Mouse (Mus musculus) activated CD4-positive, CD25-positive, alpha-beta regulatory T cell, adult 4 months (primary cell): ENCODE measurements around the gene 4930426L09Rik. TPM values are rescaled to one million over a fixed set of nuclear protein-coding genes. Genes with fewer than 3 reads are reported as not detected.

Experiments used
- ATAC-seq: one replicate; pipeline ENCODE4 v1.8.0; 2017
- polyA plus RNA-seq, 2 experiments: library from polyadenylated mRNA; unstranded; fragments of 100-300 nt; shearing (Covaris generic); gene quantifications; one replicate each; pipeline ENCODE4 v1.2.1; 2017

The 4930426L09Rik gene
- 1 to 10 TPM in 1 of 2 experiments, not detected in 1; 1.6 TPM for polyA plus RNA-seq

DNA sequence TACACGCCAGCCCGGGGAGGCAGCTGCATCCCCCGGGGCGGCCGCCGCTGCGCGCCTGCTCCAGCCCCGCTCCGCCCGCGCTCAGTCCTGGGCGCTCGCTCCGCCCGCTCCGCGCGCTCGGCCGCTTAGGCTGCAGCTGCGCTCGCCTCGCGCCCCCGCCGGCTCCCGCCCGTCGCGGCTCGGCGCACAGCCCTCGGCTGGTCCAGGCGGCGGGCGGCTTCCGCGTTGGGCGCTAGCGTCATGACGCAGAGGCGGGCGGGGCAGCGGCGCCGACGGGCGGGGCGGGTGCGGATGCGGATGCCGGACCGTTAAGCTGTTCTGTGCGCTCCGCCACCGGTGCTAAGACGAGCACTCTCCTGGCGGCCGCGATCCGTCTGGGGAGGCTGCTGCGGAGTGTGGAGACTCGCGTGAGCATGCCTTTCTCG is at the start of gene 4930426L09Rik, which contains the start of gene Pip4k2a:
TSS of gene 4930426L09Rik (plus strand) at position 290 of the 425 bp plus-strand sequence.
TSS of gene Pip4k2a (minus strand) at position 73 of the 425 bp plus-strand sequence.
- peak; percentile 86 for ATAC-seq

DNA sequence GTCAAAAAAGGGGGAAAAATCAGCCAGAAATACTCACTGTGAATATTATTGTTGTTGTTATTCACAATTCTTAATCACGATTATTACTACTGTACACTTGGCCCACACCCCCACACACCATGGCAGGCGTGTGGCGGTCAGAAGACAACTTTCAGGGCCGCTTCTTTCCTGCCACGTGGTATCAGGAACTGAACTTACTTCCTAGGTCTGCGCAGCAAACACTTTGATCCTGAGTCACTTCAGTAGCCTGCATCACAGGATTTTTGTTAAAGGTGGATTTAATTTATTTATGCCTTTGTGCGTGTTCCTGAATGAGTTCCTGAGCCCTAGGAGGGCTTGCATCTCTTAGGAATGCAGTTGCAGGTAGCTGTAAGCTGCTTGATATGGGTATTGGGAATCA is 49.4 kb upstream of the 4930426L09Rik start:
- no peak for ATAC-seq

DNA sequence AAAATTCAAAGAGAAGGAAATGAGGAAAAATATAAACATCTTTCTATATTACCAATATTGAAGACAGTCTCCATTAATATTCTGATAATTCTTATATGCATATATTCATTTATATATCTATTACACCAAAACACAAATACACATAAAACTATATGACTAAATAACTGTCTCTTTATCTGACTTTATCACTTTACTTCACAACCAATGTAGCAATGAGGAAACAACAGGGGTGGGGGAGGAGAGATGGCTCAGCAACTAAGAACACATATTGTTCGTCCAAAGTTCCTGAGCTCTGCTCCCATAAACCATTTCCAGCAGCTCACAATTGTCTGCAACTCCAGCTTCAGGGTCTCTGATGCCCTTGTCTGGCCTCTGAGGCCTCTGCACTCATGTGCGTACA is 47.4 kb upstream of the 4930426L09Rik start:
- ATAC-seq: no peak

DNA sequence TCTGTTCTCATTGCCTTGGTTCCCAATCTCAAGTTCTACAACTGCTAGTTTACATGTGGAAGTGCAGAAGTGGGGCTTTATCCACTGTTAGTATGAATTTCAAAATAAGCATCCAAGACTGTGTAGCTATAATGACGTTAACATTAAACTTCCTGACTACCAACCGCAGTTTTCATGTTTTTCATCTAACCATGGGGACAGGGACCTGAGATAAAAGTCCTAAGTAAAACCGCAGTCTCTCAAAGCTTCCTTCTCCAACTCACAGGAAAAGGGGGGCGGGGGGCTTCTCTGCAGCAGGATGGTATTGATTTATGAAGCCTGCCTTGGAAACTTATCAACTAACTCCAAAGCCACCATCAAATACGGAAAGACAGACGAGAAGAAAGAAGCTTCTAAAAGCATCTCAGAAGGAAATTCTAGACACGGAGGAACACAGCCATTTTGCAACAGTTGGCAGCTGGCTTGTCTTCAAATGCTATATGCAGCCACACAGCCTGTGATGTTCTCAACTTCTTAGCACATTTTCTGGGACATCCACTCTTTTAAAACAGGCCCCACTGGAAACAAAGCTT is 46.0 kb upstream of the 4930426L09Rik start:
- ATAC-seq: peak; percentile 80

DNA sequence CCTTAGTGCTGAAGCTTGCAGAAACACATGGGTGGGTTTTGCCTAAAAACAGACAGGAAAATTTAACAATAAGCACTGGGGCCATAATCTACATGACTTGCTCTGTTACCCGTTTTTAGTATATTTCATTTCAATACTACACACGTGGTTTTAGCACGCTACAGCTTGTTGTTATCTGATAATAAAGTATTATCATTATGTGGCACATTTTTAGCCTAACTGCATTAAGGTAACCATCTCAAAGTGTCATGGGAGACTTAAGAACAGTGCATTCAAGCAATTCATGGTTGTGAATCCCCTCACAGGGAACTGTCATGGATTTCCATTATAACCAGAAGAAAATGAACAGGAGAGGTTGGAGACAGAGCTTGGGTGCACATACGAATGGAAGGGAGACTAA is 43.7 kb upstream of the 4930426L09Rik start:
- no peak for ATAC-seq

DNA sequence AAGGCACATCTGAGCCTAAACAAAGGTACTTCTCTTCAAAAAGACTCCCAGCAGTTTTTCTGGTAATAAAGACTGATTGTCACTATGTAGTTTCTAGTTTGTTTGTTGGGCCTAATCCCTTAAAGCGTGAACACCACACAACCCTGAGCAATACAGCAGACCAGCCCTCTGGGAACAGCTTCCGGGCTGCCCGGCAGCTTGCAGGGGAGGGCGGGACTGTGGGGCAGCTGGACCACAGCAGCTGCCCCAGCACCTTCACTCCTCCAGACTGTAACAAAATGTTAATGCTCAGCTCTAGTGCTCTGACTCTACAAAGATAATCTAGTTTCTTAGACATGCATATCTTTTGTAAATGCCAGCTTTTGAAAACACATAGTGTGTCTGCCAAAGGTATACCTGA is 43.1 kb upstream of the 4930426L09Rik start:
- ATAC-seq: no peak

DNA sequence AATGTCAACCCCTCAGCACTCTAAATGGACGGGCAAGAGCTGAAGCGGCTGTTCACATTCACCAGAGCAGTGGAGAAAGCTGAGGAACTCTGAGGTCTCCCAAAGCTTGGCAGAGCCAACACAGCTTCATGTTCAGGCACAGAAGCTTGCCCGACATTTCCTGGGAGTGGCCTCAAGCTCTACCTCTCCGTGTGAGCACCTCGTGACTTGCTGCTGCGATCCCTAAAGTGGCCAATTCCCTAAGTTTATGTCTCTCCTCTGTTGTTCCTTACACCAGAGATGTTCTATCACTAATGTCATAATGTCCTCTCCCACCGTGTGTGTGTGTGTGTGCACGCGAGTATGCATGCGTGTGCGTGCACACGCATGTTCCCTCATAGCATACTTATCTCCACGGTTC is 42.5 kb upstream of the 4930426L09Rik start:
- no peak for ATAC-seq

DNA sequence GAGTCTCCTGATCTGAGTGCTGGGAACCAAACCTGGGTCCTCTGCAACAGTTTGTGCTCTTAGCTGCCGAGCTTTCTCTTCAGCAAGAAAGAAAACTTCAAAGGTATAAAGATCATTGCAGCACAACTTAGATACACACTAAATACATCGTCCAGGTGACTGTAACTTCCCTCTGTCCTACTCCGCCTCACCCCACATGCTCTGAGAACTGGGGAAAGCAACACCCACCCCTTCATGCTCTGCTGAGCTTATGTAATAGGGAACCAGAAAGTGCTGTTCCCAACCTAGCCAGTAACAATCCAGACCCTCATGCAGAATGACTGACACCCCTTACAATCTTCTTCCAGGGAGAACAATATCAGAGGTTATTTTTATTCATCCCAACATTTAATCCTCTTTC is 41.7 kb upstream of the 4930426L09Rik start:
- no peak for ATAC-seq

DNA sequence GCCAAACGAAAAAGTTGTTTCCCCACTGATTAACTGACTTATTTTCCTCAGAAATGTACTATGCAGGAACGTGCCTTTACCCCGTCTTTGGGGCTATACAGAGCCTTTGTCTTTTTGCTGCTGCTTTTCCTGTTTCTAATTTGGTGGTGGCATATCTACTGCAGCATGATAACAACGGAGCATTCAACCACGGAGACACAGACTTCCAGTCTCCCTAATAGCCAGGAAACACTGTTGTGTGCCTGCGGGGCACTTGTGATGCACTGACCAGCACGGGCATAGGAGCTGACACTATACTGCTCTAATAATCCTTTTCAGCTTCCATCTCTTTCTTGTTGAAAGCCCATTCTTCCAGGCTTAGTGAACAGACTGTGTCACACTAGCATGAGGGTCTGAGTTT is 41.2 kb upstream of the 4930426L09Rik start:
- ATAC-seq: no peak

DNA sequence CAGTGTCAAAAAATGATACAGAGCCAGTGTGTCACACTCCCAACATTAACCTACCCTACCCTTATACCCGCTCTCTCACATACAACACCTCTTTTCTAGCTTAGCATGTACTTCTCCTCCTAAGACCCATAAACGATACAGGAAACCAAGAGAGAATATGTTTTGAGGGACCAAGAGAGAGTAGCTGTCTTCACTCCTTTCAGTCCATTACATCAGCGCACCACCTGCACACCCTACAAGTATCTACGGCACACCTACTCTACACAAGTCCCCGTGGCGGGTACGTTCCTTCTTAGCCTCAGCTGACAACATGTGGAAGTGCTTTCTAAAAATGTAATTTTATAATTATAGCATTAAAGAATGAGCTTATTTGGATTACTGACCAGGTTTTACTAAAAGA is 40.7 kb upstream of the 4930426L09Rik start:
- ATAC-seq: peak; percentile 6

DNA sequence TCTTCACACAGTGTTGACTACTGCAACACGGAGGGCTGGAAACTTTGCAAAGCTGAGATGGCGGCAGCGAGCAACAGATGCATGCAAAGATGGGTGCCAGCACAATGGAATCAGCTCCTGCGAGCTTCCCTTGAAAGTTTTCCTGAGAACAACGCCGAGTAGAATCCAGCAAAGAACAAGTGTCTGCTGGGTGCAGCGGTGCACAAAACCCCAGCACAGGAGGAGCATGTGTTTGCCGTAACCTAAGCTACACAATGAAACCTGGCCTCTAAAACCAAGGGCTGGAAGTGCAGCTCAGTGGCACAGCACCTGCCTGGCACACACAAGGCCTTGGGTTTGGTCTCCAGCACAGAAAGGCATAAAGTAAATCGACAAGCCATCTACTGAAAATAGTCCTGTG is 40.1 kb upstream of the 4930426L09Rik start:
- ATAC-seq: no peak

DNA sequence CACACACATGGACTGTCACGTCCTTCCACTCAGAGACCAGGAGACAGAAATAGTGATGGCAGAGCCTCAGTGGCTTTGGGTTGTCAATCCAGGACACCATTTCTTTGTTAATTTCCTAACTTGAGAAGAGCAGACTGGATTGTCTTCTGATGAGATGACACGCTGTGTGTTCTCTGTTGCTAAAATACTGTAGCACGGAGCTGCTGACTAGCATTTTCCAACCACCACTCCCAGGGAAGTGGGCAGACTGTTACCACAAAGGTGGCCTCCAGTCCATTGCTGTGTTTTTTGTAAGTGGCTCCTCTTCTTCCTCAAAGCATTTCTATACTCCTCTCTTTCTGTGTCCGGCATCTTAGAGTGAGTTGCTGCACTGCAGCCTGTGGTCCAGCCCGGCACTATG is 39.6 kb upstream of the 4930426L09Rik start:
- peak; percentile 66 for ATAC-seq

DNA sequence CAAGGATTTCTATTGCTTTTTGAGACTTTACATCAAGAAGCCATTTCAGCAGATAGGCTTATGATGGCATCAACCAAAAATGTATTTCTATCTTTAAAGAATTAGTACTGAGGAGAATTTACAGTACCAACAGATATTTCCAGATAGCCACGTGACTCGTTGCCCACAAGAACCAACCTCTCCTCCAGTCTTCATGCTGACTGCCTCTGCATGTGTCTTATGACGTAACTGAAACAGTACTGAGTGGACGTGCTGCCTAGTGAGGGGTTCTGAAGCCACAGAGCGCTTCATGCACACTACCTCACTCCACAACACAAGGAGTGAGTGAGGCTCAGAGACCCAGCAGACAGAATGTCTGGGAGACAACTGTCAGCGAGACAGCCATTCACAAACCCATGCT is 39.1 kb upstream of the 4930426L09Rik start:
- peak; percentile 80 for ATAC-seq

DNA sequence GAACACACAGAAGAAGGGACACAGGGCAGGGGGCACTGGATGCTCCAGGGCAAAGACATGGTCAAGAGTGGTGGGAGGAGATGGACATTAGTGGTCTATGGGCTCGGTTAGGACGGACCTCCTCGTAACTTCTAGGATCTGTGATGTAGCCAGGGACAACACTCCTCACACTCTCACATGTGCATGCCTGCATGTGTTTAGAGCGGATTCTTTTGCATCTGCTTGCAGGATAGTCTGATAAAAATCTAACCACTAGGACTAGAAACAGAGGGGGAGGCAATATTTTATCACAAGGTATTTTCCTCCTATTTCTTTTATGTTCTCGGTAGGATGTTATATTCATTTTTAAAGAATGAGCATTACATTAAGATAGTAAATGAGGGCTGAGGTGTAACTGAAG is 38.6 kb upstream of the 4930426L09Rik start:
- no peak for ATAC-seq

DNA sequence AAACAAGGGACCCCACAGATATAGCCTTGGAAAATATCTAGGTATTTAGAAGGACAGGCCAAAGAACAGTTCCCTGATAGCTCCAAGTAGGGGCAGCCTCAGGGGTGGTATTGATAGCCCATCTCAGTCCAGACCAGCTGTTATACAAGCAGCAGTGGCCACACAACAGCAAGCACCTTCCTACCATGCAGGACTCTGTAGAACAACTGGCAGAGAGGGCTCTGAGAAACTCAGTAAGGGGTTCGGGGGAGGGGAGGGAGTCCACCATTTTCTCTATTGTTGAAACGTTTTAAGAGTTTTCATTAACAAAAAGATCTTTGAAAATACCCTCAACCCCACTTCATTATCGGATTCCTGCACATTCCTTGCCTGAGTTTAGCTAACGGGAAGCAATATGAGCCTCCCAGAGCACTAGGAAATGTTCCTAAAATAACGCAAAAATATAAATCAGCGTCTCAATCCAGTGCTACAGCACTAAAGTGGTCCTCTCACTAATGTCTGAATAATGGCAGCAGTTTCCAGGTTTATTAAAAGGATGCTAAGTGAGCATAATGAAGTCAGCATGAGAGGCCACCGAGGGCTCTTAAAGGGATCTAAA is 37.7 kb upstream of the 4930426L09Rik start:
- no peak for ATAC-seq

DNA sequence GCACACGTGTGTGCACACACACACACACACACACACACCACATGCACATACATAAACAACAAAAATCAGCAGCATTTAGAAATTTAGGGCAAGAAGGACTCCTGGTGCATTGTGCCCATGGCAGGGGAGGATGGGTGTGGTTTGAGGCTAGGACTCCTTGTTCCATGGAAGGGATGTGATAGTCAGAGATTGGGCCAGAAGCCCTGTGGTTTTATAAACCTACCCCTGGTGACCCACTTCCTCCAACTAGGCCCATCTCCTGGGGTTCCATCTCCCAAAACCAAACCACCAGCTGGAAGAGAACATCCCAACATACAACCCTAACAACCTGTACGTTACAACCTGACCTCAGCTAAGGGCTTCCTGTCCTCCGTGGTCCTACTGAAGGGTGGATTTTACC is 35.6 kb upstream of the 4930426L09Rik start:
- no peak for ATAC-seq

DNA sequence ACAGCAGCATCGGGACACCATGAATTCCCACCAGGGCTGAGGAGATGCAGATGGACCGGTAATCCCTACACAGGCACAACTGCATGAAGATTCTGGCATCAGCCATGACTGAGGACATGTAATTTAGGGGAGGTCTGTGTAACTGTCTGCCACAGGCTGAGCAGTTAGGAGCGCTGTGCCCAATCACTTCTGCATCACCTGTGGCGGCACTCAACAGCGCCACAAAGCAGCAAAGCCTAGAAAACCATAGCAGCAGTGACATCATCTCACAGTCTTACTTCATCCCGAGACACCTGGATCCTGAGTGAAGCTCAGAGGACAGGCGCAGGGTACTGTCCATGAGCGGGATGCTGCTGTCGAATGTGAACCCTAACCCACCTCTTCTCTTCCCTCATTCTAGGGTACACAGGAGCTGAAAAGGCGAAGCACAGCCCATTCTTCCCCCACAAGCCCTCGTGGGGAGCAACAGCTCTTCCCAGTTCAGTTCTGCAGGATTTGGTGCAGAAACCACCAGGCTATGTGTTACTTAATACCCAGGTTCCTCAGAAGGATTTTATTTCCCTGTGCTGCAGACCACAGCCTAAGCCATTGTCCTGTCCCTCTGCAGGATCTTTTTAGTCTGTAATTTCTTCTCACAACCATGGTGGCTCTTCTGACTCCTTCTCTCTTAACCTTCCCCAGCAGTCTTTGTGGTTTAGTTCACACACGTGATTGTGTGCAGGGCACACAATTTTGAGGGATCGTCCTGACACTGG is 34.7 kb upstream of the 4930426L09Rik start:
- ATAC-seq: no peak

DNA sequence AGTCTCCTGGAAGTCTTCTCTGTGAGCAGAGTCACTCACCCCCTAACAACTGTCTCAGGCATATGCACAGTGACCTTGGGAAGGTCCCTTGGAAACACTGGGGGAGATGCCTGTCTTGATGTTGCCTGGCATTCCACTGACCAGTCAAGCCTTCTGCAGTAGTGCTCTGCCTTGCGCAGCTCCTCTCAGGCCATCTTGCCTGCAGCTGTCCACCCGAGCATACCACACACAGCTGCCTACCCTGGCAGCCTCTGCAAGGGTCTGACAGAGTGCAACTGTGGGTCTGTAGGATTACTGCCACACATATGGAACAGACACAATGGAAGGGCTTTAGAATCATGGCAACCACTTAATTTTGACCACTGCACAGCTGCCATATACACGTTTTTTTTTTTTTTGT is 33.0 kb upstream of the 4930426L09Rik start:
- no peak for ATAC-seq

DNA sequence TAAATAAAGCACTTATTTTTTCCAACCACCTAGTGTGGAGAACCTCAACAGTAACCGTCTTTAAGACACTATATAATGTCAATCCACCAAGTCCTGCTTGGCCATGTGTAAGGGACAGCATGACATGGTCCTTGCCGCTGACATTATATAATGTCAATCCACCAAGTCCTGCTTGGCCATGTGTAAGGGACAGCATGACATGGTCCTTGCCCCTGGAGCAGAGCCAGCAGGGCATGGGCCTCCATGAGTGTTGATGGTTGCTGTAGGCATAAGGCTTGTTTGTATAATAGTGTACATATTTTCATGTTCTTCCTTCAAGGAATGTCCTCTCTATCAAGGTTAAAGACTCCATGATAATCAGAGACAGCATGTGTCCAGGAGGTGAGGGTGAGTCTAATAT is 32.2 kb upstream of the 4930426L09Rik start:
- ATAC-seq: no peak

DNA sequence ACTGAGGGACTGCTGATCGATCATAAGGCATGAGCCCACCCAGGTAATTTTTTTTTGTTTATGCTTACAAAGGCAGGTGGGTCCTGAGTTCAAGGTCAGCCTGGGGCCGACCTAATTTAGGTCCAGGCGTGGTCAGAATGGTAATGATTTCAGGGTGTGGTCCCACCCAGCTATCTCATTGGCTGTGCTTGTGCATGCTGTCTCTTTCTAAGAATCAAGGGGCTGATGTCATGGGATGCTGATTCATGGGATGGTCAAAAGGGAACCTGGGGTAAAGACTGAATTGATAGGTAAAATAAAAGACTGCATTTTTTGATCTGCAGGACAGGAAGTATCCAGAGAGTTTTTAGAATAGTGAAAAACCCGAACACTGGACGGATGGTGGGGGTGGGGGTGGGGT is 31.6 kb upstream of the 4930426L09Rik start:
- no peak for ATAC-seq

DNA sequence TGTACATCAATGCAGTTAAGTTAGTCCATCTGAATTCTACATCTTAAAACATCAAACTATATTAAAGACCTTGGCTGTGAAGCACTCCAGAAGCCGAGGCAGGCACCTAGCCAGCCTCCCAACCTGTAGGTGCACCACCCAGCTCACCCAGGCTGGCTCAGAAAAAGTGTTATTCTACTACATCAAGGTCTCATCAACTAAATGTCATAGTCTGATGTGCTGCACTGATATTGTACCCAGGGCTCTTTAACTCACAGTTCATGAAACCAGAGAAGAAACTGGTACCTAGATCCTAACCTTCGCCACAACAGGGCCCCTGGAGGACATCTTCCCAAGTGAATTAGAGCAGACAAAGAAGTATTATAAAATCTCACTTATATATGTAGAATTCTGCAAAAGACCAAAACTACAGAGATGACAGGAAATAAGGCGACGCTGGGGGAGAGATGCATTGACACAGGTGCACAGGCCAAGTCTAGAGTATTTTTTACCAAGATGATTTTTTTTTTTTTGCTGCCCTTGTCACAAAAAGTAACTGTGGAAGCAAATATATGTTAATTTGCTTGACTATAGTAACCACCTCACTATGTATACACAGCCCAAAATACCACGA is 30.6 kb upstream of the 4930426L09Rik start:
- ATAC-seq: peak; percentile 47

DNA sequence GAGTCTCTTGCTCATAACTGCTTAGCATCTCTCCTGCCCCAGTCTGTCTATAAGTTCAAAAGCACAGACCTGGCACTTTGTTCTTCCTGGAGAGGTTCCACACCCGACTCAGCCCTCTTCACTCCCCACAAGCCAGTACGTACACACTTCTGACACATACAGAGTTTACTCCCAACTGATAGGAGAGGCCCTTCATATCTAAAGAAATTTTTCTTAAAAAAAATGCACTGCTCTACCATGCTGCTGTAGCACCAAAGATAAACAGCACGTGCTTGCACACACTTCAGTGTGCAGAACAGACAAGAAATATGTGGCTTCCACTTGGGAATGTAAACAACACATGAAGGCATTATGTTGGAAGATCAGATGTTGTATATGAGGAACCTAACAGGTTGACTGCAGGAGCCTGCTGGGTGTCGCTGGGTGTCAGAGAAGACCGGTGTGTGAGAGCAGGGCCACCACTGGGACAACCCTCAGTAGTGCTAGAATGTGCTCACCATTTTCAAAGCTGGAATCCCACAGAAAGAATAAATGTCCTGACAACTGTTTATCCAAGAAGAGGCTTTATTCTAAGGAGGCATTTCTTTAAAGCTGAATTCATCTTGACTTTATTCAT is 29.0 kb upstream of the 4930426L09Rik start:
- no peak for ATAC-seq

DNA sequence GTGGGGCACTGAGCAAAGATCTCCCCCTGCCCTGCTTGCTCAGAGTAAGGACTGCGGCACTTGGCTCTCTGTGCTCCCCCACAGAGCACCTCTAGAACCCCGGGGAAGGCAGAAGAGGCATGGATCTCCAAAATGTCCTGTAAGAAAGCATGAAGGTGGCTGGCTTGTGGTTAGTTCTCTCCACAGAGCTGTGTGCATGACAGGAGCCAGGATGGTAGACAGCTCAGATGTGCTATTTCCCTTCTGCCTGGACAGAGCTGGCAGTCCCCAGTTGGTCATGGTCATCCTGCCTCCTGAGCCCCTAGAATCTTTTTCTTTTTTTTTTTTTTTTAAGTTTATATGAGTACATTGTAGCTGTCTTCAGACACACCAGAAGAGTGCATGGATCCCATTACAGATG is 27.7 kb upstream of the 4930426L09Rik start:
- no peak for ATAC-seq
